Mouse (Mus musculus) macrophage (primary cell): ENCODE results near the gene Zfp764. TPM values are rescaled to one million over a fixed set of nuclear protein-coding genes. Genes with fewer than 3 reads are reported as not detected.
"Not testable (repeated sequence)": the region's sequence is repeated elsewhere in the genome, so short reads cannot be mapped to it uniquely, and the experiment has no call there.

ENCODE experiments used
- H3K27ac ChIP-seq: fragments of 350-480 bp; formaldehyde crosslinking; 2 replicates; pipeline ENCODE4 v1.9.0; 2021
- H3K36me3 ChIP-seq: fragments of 350-480 bp; formaldehyde crosslinking; 2 replicates; pipeline ENCODE4 v1.9.0; 2021; ENCODE audit errors: inconsistent target
- H3K4me3 ChIP-seq: fragments of 350-480 bp; formaldehyde crosslinking; 2 replicates; pipeline ENCODE4 v1.9.0; 2021; ENCODE audit errors: inconsistent target
- H3K79me2 ChIP-seq: fragments of 350-480 bp; formaldehyde crosslinking; 2 replicates; pipeline ENCODE4 v1.9.0; 2021; ENCODE audit errors: inconsistent target
- WGBS: methylation state at CpG from one replicate; pipeline ENCODE4 v1.1.7; 2026; ENCODE audit warnings: inconsistent platforms; ENCODE audit not compliant: missing documents; 5-methylcytosine and 5-hydroxymethylcytosine counted together
- polyA plus RNA-seq: library from polyadenylated mRNA; stranded (reverse); fragments of 250-400 nt; gene quantifications from 3 replicates; pipeline ENCODE4 v1.2.4, GENCODE M21; 2018; ENCODE audit warnings: inconsistent platforms
- total RNA-seq, 78 experiments: library from RNA; depleted of rRNA; stranded (reverse); fragments of 250-400 nt; gene quantifications; 1 replicate in 9 of 78; 2 replicates in 24 of 78; 3 replicates in 43 of 78; 4 replicates in 2 of 78; pipeline ENCODE4 v1.2.4; 2018; ENCODE audit warnings: inconsistent platforms in 56 of 78

The Zfp764 gene
- total RNA-seq (2018; cell fraction: chromatin; rRNA removed) = 10 to 100 TPM in 1 of 26 experiments, 1 to 10 TPM in 25; 2.2 to 11.6 (median 4.5) TPM
- total RNA-seq (2018; cell fraction: cytosol; rRNA removed) = 1 to 10 TPM; 1.3 to 7.1 (median 3.2) TPM
- 10 to 100 TPM in 1 of 26 experiments, 1 to 10 TPM in 25; 2.4 to 10.6 (median 5.1) TPM for total RNA-seq (2018; cell fraction: nucleus; rRNA removed)
- 6.0 to 7.4 TPM (median 6.2 TPM) in 3 replicates for polyA plus RNA-seq

GRCm38 (mm10) chr7:127406002-127406987 lies at the start of gene Zfp764:
Zfp764 (minus strand) TSS chr7:127406822.
- WGBS = 3% methylated on average over 39 of the region's 40 CpGs
- H3K36me3 ChIP-seq, H3K79me2 ChIP-seq: not testable (repeated sequence)
- Histone ChIP-seq H3K27ac (peak within 1 kb of the TSS; percentile 55), H3K4me3 (peak within 1 kb of the TSS; percentile 53)

- 97% methylated on average over 7 of the region's 7 CpGs for WGBS
- no peak overlapping the region for H3K4me3 ChIP-seq
- H3K79me2 ChIP-seq = peaks cover 28% of the 10 kb centered on the region; the same call in 1 of the 2 replicates
- no peaks in the 10 kb centered on the region for H3K36me3 ChIP-seq
- no peak overlapping the region for H3K27ac ChIP-seq
Measured at GRCm38 (mm10) chr7:127454905-127455304, 48.3 kb upstream of the Zfp764 start.

GRCm38 (mm10) chr7:127453056-127453455 lies 46.4 kb upstream of the Zfp764 start:
- 92% methylated on average over 2 of the region's 2 CpGs for WGBS
- no peaks in the 10 kb centered on the region for H3K36me3 ChIP-seq
- H3K79me2 ChIP-seq = peaks cover 35% of the 10 kb centered on the region; the same call in 1 of the 2 replicates
- no peak overlapping the region for H3K27ac ChIP-seq
- H3K4me3 ChIP-seq = no peak overlapping the region

- no peak overlapping the region for H3K27ac ChIP-seq
- peak overlapping the region; percentile 89 for H3K4me3 ChIP-seq
- H3K36me3 ChIP-seq = no peaks in the 10 kb centered on the region
- WGBS = 94% methylated on average over 7 of the region's 7 CpGs
- H3K79me2 ChIP-seq = peaks cover 35% of the 10 kb centered on the region; the same call in 1 of the 2 replicates
Measured at GRCm38 (mm10) chr7:127449966-127450365, 43.3 kb upstream of the Zfp764 start.

- H3K79me2 ChIP-seq = peaks cover 35% of the 10 kb centered on the region; the same call in 1 of the 2 replicates
- H3K27ac ChIP-seq = peak within 1 kb of the TSS; percentile 69
- WGBS = 1% methylated on average over 52 of the region's 54 CpGs
- peaks cover 7% of the 10 kb centered on the region; the same call in 1 of the 2 replicates for H3K36me3 ChIP-seq
- peak within 1 kb of the TSS; percentile 89 for H3K4me3 ChIP-seq
Measured at GRCm38 (mm10) chr7:127448521-127449300, 42.1 kb upstream of the Zfp764 start, which contains the start of gene Zfp689. Zfp689 (minus strand) TSS chr7:127449158.

GRCm38 (mm10) chr7:127443976-127444375 lies 37.4 kb upstream of the Zfp764 start:
- 97% methylated on average over 17 of the region's 20 CpGs for WGBS
- H3K79me2 ChIP-seq = no peaks in the 10 kb centered on the region
- H3K27ac ChIP-seq = no peak overlapping the region
- H3K36me3 ChIP-seq = peaks cover 7% of the 10 kb centered on the region; the same call in 1 of the 2 replicates
- no peak overlapping the region for H3K4me3 ChIP-seq

- Histone ChIP-seq H3K79me2 (no peaks in the 10 kb centered on the region), H3K4me3 (no peak overlapping the region), H3K27ac (no peak overlapping the region), H3K36me3 (no peaks in the 10 kb centered on the region)
- 100% methylated on average over 2 of the region's 3 CpGs for WGBS
Measured at GRCm38 (mm10) chr7:127437724-127438123, 31.1 kb upstream of the Zfp764 start.

- no peaks in the 10 kb centered on the region for H3K79me2 ChIP-seq
- H3K27ac ChIP-seq = no peak overlapping the region
- H3K36me3 ChIP-seq = no peaks in the 10 kb centered on the region
- WGBS = 70% methylated on average over 4 of the region's 4 CpGs
- no peak overlapping the region for H3K4me3 ChIP-seq
Measured at GRCm38 (mm10) chr7:127435206-127435605, 28.6 kb upstream of the Zfp764 start.

- H3K79me2 ChIP-seq = peaks cover 2% of the 10 kb centered on the region; the same call in 1 of the 2 replicates
- H3K27ac ChIP-seq = no peak overlapping the region
- no peak overlapping the region for H3K4me3 ChIP-seq
- 68% methylated on average over 3 of the region's 3 CpGs for WGBS
- no peaks in the 10 kb centered on the region for H3K36me3 ChIP-seq
Measured at GRCm38 (mm10) chr7:127426354-127426753, 19.7 kb upstream of the Zfp764 start.

- 96% methylated on average over 2 of the region's 2 CpGs for WGBS
- Histone ChIP-seq H3K36me3 (no peaks in the 10 kb centered on the region), H3K27ac (no peak overlapping the region), H3K4me3 (no peak overlapping the region), H3K79me2 (peaks cover 6% of the 10 kb centered on the region; the same call in 1 of the 2 replicates)
Measured at GRCm38 (mm10) chr7:127425911-127426310, 19.3 kb upstream of the Zfp764 start.

- peaks cover 8% of the 10 kb centered on the region; the same call in 1 of the 2 replicates for H3K79me2 ChIP-seq
- no peak overlapping the region for H3K4me3 ChIP-seq
- 85% methylated on average over 3 of the region's 3 CpGs for WGBS
- no peaks in the 10 kb centered on the region for H3K36me3 ChIP-seq
- no peak overlapping the region for H3K27ac ChIP-seq
Measured at GRCm38 (mm10) chr7:127425291-127425690, 18.7 kb upstream of the Zfp764 start.

- Histone ChIP-seq H3K27ac (no peak overlapping the region), H3K36me3 (no peaks in the 10 kb centered on the region), H3K4me3 (peak overlapping the region; percentile 83), H3K79me2 (peaks cover 8% of the 10 kb centered on the region; the same call in 1 of the 2 replicates)
- WGBS = under 1% methylated on average over 15 of the region's 15 CpGs
Measured at GRCm38 (mm10) chr7:127422247-127422646, 15.6 kb upstream of the Zfp764 start.

- Histone ChIP-seq H3K27ac (peak within 1 kb of the TSS; percentile 45; the same call in 1 of the 2 replicates), H3K79me2 (peaks cover 8% of the 10 kb centered on the region; the same call in 1 of the 2 replicates), H3K36me3 (no peaks in the 10 kb centered on the region), H3K4me3 (peak within 1 kb of the TSS; percentile 83)
- WGBS = 2% methylated on average over 42 of the region's 48 CpGs
Measured at GRCm38 (mm10) chr7:127421388-127422191, 15.0 kb upstream of the Zfp764 start, which contains the start of gene Zfp688. Zfp688 (minus strand) TSS chr7:127422068.
